Mouse (Mus musculus): ENCODE measurements at regions not wholly inside any gene's neighbourhood (a gene's known extent, or its start where the extent isn't known, plus 50 kb on each side); places are given as distances from the start of the nearest gene placed in this dataset.

GRCm38 (mm10) chr1:154093549-154093948 lies 107.4 kb upstream of the Zfp648 start:
- TF ChIP-seq EP300 (IDR thresholded peaks at IDR 0.05; ENCODE audit: low read depth) (no peak), CTCF (IDR thresholded peaks at IDR 0.05; ENCODE audit: low read depth) (no peak)
